Mouse (Mus musculus) embryonic facial prominence, embryonic 14.5 days (tissue): ENCODE measurements around the gene Neurl4. TPM values are rescaled to one million over a fixed set of nuclear protein-coding genes. Genes with fewer than 3 reads are reported as not detected.

Experiments used
- ATAC-seq: fragments of 200-750 bp; cut with Nextera tagmentation; 2 replicates; pipeline ENCODE4 v1.8.0; 2017; ENCODE audit warnings: low read depth, moderate number of reproducible peaks, moderate TSS enrichment
- DNase-seq: peaks from one replicate; pipeline ENCODE4 v3.0.0-alpha.2; 2015; ENCODE audit warnings: low spot score
- H3K27ac ChIP-seq: fragments of 300-500 bp; sonication (generic); replicated peaks from 2 replicates; pipeline ENCODE4 v1.5.1; 2014; ENCODE audit warnings: low read depth, mild to moderate bottlenecking, low read length, moderate library complexity
- H3K27me3 ChIP-seq: fragments of 300-500 bp; sonication (generic); replicated peaks from 2 replicates; pipeline ENCODE4 v1.6.1; 2014; ENCODE audit warnings: low read length; ENCODE audit not compliant: control insufficient read depth, insufficient read depth
- H3K36me3 ChIP-seq: fragments of 300-500 bp; sonication (generic); 2 replicates; pipeline ENCODE4 v1.6.1; 2014; ENCODE audit warnings: low read length, mixed read lengths; ENCODE audit not compliant: control insufficient read depth, insufficient read depth
- H3K4me1 ChIP-seq: fragments of 300-500 bp; sonication (generic); 2 replicates; pipeline ENCODE4 v1.6.1; 2014; ENCODE audit warnings: antibody characterized with exemption, low read length; ENCODE audit not compliant: control insufficient read depth, insufficient read depth
- H3K4me2 ChIP-seq: fragments of 300-500 bp; sonication (generic); 2 replicates; pipeline ENCODE4 v1.6.1; 2014; ENCODE audit warnings: low read depth, mild to moderate bottlenecking, low read length, moderate library complexity, mixed read lengths
- H3K4me3 ChIP-seq: fragments of 300-500 bp; sonication (generic); 2 replicates; pipeline ENCODE4 v1.5.1; 2014; ENCODE audit warnings: low read depth, mild to moderate bottlenecking, low read length
- H3K9ac ChIP-seq: fragments of 300-500 bp; sonication (generic); 2 replicates; pipeline ENCODE4 v1.6.1; 2014; ENCODE audit warnings: low read depth, mild to moderate bottlenecking, low read length, moderate library complexity, mixed read lengths
- H3K9me3 ChIP-seq: fragments of 300-500 bp; sonication (generic); 2 replicates; pipeline ENCODE4 v1.6.1; 2016; ENCODE audit warnings: low read length; ENCODE audit not compliant: control insufficient read depth
- WGBS: fragments of 180-500 bp; shearing (Covaris S2); extraction: QIAGEN DNeasy Blood & Tissue Kit; methylation state at CpG from one replicate; pipeline ENCODE4 v1.1.7; 2014; 5-methylcytosine and 5-hydroxymethylcytosine counted together
- polyA plus RNA-seq: library from polyadenylated mRNA; unstranded; fragments of >200 nt; fragmentation: Nextera tagmentation; extraction: Ambion mirVana; gene quantifications from 2 replicates; pipeline ENCODE4 v1.2.1, GENCODE M21; 2014

The Neurl4 gene
- polyA plus RNA-seq, 1 experiment from 2014 or later, result 10.3 TPM

DNA sequence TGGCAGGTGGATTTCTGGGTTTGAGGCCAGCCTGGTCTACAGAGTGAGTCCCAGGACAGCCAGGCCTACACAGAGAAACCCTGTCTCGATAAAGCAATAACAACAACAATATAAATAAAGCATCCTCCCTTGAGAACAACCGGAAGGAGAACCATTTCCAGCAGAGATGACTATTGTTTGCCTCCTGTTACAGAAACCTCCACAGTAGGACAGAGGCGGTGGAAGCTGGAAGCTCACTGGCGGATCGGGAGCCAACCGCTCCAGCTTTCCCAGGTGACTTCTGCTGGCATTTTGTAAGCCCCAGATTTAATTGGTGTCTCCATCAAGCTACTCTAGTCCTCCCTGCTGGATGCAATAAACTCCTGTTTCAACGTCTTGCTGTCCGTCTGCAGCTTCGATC lies 35.3 kb upstream of the Neurl4 start:
- H3K36me3 ChIP-seq, result no peaks in the 10 kb centered on the region
- H3K9me3 ChIP-seq, result no peaks in the 10 kb centered on the region
- H3K4me2 ChIP-seq, result no peak overlapping the region
- ATAC-seq (no peak), DNase-seq (no peak)
- no peaks in the 10 kb centered on the region for H3K4me1 ChIP-seq
- H3K4me3 ChIP-seq, result no peak overlapping the region
- no peak overlapping the region for H3K9ac ChIP-seq
- H3K27me3 ChIP-seq, result no peaks in the 10 kb centered on the region
- H3K27ac ChIP-seq, result no peak overlapping the region
- WGBS, result 81% methylated on average over 9 of the region's 9 CpGs

- no peak for ATAC-seq
- DNase-seq, result no peak
- Histone ChIP-seq H3K4me3 (no peak overlapping the region), H3K36me3 (no peaks in the 10 kb centered on the region), H3K27ac (no peak overlapping the region), H3K9ac (no peak overlapping the region), H3K9me3 (no peaks in the 10 kb centered on the region), H3K4me1 (no peaks in the 10 kb centered on the region), H3K27me3 (no peaks in the 10 kb centered on the region), H3K4me2 (no peak overlapping the region)
- WGBS, result 72% methylated on average over 9 of the region's 9 CpGs
Observed at GRCm38 (mm10) chr11:69867335-69867734, 33.5 kb upstream of the Neurl4 start.

GRCm38 (mm10) chr11:69870289-69871069 lies 30.4 kb upstream of the Neurl4 start:
- no peaks in the 10 kb centered on the region for H3K27me3 ChIP-seq
- no peak overlapping the region for H3K27ac ChIP-seq
- DNase-seq, result no peak
- H3K4me3 ChIP-seq, result no peak overlapping the region
- H3K36me3 ChIP-seq, result no peaks in the 10 kb centered on the region
- ATAC-seq, result no peak
- no peak overlapping the region for H3K9ac ChIP-seq
- H3K4me1 ChIP-seq, result no peaks in the 10 kb centered on the region
- 89% methylated on average over 2 of the region's 2 CpGs for WGBS
- H3K9me3 ChIP-seq, result no peaks in the 10 kb centered on the region
- no peak overlapping the region for H3K4me2 ChIP-seq

DNA sequence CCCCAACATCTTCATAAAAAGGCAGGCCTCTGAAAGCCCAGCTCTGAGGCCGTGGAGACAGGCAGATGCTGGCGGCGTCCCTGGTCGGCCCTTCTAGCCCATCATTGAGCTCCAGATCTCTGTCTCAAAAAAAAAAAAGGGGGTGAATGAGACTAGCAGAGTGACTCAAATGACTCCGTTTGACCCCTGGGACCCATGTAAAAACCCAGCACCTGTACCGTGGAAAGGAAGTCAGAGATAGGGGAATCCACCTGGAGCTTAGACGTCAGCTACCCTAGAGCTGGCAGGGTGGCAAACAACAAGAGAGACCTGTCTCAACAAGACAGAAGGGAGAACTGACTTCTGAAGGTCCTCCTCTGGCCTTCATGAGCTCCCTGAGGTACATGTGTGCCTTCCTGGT lies 29.1 kb upstream of the Neurl4 start:
- ATAC-seq, result no peak
- H3K36me3 ChIP-seq, result no peaks in the 10 kb centered on the region
- H3K27me3 ChIP-seq, result no peaks in the 10 kb centered on the region
- peaks cover 8% of the 10 kb centered on the region; the same call in 1 of the 2 replicates for H3K4me1 ChIP-seq
- H3K27ac ChIP-seq, result no peak overlapping the region
- H3K4me2 ChIP-seq, result no peak overlapping the region
- DNase-seq, result no peak
- H3K9me3 ChIP-seq, result no peaks in the 10 kb centered on the region
- no peak overlapping the region for H3K4me3 ChIP-seq
- no peak overlapping the region for H3K9ac ChIP-seq
- WGBS, result 87% methylated on average over 7 of the region's 7 CpGs

GRCm38 (mm10) chr11:69872451-69872850 lies 28.4 kb upstream of the Neurl4 start:
- no peak for ATAC-seq
- 79% methylated on average over 4 of the region's 4 CpGs for WGBS
- Histone ChIP-seq H3K9me3 (no peaks in the 10 kb centered on the region), H3K27ac (no peak overlapping the region), H3K9ac (no peak overlapping the region), H3K4me1 (peaks cover 13% of the 10 kb centered on the region), H3K36me3 (no peaks in the 10 kb centered on the region), H3K27me3 (no peaks in the 10 kb centered on the region), H3K4me2 (no peak overlapping the region), H3K4me3 (no peak overlapping the region)
- no peak for DNase-seq

GRCm38 (mm10) chr11:69876186-69876585 lies 24.7 kb upstream of the Neurl4 start:
- peak overlapping the region; percentile 48; the same call in 1 of the 2 replicates for H3K4me2 ChIP-seq
- no peaks in the 10 kb centered on the region for H3K9me3 ChIP-seq
- H3K4me1 ChIP-seq, result peaks cover 31% of the 10 kb centered on the region
- no peaks in the 10 kb centered on the region for H3K27me3 ChIP-seq
- ATAC-seq (0 out of 2 replicates have a peak, but pooled peaks have one; percentile 12), DNase-seq (peak; percentile 85)
- no peaks in the 10 kb centered on the region for H3K36me3 ChIP-seq
- peak overlapping the region; percentile 81 for H3K27ac ChIP-seq
- H3K4me3 ChIP-seq, result no peak overlapping the region
- H3K9ac ChIP-seq, result no peak overlapping the region
- 40% methylated on average over 7 of the region's 7 CpGs for WGBS

GRCm38 (mm10) chr11:69876867-69877266 lies 24.0 kb upstream of the Neurl4 start:
- peak overlapping the region; percentile 22; the same call in 1 of the 2 replicates for H3K4me3 ChIP-seq
- H3K9me3 ChIP-seq, result no peaks in the 10 kb centered on the region
- H3K27ac ChIP-seq, result peak overlapping the region; percentile 81
- H3K4me2 ChIP-seq, result peak overlapping the region; percentile 48
- ATAC-seq (peak; percentile 42), DNase-seq (peak; percentile 91)
- no peaks in the 10 kb centered on the region for H3K36me3 ChIP-seq
- H3K27me3 ChIP-seq, result no peaks in the 10 kb centered on the region
- peak overlapping the region; percentile 14; the same call in 1 of the 2 replicates for H3K9ac ChIP-seq
- peaks cover 38% of the 10 kb centered on the region for H3K4me1 ChIP-seq
- WGBS, result 1% methylated on average over 8 of the region's 12 CpGs

GRCm38 (mm10) chr11:69877878-69878277 lies 23.0 kb upstream of the Neurl4 start, which contains the start of gene Tmem95:
Gene Tmem95, minus strand, starts transcription at chr11:69878018.
- no peaks in the 10 kb centered on the region for H3K36me3 ChIP-seq
- WGBS, result 82% methylated on average over 11 of the region's 11 CpGs
- H3K4me3 ChIP-seq, result peak within 1 kb of the TSS; percentile 22; the same call in 1 of the 2 replicates
- no peaks in the 10 kb centered on the region for H3K27me3 ChIP-seq
- H3K9ac ChIP-seq, result peak within 1 kb of the TSS; percentile 14; the same call in 1 of the 2 replicates
- peak within 1 kb of the TSS; percentile 81 for H3K27ac ChIP-seq
- no peaks in the 10 kb centered on the region for H3K9me3 ChIP-seq
- H3K4me1 ChIP-seq, result peaks cover 39% of the 10 kb centered on the region
- ATAC-seq (no peak), DNase-seq (no peak)
- H3K4me2 ChIP-seq, result peak within 1 kb of the TSS; percentile 92
